Mouse (Mus musculus): ENCODE data around the gene Cog1.

DNA sequence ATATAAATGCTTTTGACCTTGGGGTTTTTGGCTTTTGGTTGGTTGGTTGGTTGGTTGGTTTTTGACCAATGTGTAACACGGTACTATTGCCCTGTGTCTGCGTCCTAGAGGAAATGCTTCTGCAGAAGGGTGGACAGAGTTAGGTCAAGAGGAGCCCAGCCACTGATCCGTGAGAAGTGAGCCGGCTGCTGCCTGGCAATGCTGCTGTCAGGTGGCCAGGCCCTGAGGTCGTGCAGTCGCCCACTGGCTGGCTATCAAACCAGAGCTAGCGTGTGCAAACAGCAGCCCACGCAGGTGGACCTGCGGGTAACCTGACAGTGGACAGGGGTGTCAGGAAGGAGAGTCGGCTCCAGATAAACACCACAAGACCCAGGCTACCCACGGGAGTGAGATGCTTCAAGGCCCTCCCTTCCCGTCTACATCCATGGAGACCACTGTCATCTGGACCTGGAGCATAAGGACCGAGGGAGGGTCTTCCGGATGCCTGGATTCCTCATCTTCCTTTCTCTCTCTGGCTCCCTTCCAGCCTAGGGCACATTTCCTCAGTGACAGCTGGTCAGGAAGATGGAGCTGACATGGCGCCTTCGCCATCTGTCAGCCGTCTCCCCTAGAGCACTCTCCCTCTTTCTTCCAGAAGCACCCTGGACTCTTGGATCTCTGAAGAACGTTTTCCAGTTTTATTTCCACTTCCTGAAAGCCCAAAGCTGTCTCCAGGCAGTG, 48.3 kb upstream of the Cog1 start:
- TF ChIP-seq CTCF (IDR thresholded peaks at IDR 0.05; ENCODE audit: low read depth, low read length) = no peak
- TF ChIP-seq POLR2A (IDR thresholded peaks at IDR 0.05; ENCODE audit: borderline replicate concordance, low read depth, low read length) = no peak

Data from bone marrow macrophage, adult 2 months (primary cell).